Mouse (Mus musculus): Measurements from ENCODE around the gene Aacs.

GRCm38 (mm10) chr5:125532545-125533224 lies 57.1 kb downstream of the Aacs start:
- no peak for TF ChIP-seq CTCF (IDR thresholded peaks at IDR 0.05; ENCODE audit: insufficient read depth, low read length)
- TF ChIP-seq POLR2A (IDR thresholded peaks at IDR 0.05; ENCODE audit: borderline replicate concordance, extremely low read depth, low read depth, low read length), result no peak
